Mouse (Mus musculus) embryonic fibroblast, embryonic 13.5 days (primary cell): ENCODE measurements at regions not wholly inside any gene's neighbourhood (a gene's known extent, or its start where the extent isn't known, plus 50 kb on each side); places are given as distances from the start of the nearest gene placed in this dataset.

Source experiments
- CTCF ChIP-seq: IDR thresholded peaks from 2 replicates; pipeline ENCODE4 v1.5.1; 2011; ENCODE audit warnings: mild to moderate bottlenecking, control low read depth, low read length, moderate library complexity, borderline replicate concordance; ENCODE audit not compliant: insufficient read depth
- POLR2A ChIP-seq: IDR thresholded peaks from 2 replicates; pipeline ENCODE4 v1.6.1; 2011; ENCODE audit warnings: low read depth, mild to moderate bottlenecking, control low read depth, low read length, moderate library complexity

- TF ChIP-seq POLR2A (no peak), CTCF (no peak)
Measured at GRCm38 (mm10) chr4:137138127-137138526, 89.5 kb upstream of the Zbtb40 start.
